Mouse (Mus musculus) adrenal gland, adult 8-10 months (tissue): ENCODE data around the gene Mfsd4b2. TPM values are rescaled to one million over a fixed set of nuclear protein-coding genes. Genes with fewer than 3 reads are reported as not detected.

ENCODE experiments used
- DNase-seq: peaks from one replicate; pipeline ENCODE4 v3.0.0; 2022
- total RNA-seq, 4 experiments: library from RNA; stranded (reverse); gene quantifications; 2 replicates each; pipeline ENCODE4 v1.2.4; 2022

The Mfsd4b2 gene
- total RNA-seq, 4 experiments from 2014 or later: 0.46 to 0.75 (median 0.60) TPM

DNA sequence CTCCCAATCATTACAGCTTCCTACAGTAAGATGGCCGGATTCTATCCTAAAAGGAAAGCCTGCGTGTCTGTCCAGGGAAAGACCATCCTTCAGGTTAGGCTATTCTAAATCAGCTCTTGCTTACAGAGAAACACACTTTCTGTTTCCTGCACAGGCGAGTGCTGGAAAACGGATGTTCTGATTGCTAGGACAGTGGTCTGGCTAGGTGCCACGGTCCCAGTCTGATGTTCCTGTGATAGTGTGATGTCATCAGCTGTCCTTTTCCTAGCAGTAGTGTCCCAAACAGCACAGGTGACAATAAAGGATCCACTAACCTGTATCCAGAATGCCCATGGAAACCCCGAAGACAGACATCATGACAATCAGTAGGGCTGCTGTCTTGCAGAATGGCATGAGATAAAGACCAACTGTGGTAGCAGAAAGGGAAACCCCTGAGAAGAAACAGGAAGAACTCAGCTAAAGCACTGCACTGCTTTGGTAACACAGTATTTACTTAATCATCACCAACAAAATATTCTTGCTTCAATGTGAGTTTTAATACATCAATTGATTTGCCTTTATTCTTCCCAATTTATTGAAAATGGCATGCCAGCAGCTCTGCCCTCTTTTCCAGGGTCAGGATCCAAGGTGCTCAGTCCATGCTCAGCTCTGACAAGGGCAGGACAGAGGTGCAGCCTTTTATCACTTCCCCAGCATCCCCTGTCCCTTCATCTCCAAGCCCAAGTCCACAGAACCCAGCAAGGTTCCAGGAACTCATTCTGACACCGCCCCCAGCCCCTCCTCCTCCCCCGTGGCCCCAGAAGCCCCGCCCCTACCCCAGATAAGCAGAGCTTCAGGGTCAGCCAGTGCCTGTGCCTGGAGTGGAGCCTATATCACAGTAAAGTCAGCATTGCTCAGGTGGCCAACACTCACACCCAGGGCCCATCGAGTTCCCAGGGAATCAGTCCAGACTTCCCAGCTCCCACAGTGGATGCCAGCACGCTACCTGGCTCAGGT lies 32.7 kb downstream of the Mfsd4b2 start:
- DNase-seq: no peak

DNA sequence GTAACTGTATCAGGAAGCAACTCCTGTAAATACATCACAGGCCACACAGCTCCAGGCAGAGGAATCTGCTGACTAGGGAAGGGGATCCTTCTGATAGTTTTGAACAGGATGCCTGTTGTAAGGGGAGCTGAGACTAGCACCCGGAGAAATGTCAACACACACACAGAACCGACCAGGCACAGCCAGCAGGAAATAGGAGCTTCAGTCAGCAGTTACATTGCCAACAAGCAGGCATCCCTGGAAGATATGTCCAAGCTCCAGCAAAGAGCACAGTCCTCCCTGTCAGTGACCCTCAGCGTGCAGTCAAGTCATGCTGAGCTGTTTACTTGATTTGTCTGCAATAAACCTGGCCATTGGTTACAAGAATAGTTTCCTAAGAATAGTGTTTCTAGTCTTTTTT lies 38.1 kb downstream of the Mfsd4b2 start:
- no peak for DNase-seq

Other genes starting within 250 kb of the Mfsd4b2 start
- 10 to 100 TPM; 21.0 to 34.0 (median 26.8) TPM for gene Rev3l, start 194.8 kb downstream of the Mfsd4b2 start, total RNA-seq
- 10 to 100 TPM; 12.5 to 14.7 (median 13.3) TPM for gene Mfsd4b4, start 27.7 kb downstream of the Mfsd4b2 start, total RNA-seq
- gene Mfsd4b3, start 33.2 kb upstream of the Mfsd4b2 start, total RNA-seq: 10 to 100 TPM in 1 of 4 experiments, 1 to 10 TPM in 3; 3.0 to 10.2 (median 6.6) TPM
- gene Mfsd4b5, start 59.7 kb upstream of the Mfsd4b2 start, total RNA-seq: 1 to 10 TPM in 3 of 4 experiments, under 1 TPM in 1; 0.55 to 1.9 (median 1.3) TPM
- gene Mfsd4b1, start 98.3 kb upstream of the Mfsd4b2 start, total RNA-seq: 1 to 10 TPM in 2 of 4 experiments, under 1 TPM in 2; 0.65 to 1.3 (median 1.1) TPM
- gene Slc16a10, start 215.3 kb upstream of the Mfsd4b2 start, total RNA-seq: 10 to 100 TPM; 11.2 to 17.4 (median 15.0) TPM